ENCODE assay signal across 12 mouse cellular contexts in the genomic region with DNA sequence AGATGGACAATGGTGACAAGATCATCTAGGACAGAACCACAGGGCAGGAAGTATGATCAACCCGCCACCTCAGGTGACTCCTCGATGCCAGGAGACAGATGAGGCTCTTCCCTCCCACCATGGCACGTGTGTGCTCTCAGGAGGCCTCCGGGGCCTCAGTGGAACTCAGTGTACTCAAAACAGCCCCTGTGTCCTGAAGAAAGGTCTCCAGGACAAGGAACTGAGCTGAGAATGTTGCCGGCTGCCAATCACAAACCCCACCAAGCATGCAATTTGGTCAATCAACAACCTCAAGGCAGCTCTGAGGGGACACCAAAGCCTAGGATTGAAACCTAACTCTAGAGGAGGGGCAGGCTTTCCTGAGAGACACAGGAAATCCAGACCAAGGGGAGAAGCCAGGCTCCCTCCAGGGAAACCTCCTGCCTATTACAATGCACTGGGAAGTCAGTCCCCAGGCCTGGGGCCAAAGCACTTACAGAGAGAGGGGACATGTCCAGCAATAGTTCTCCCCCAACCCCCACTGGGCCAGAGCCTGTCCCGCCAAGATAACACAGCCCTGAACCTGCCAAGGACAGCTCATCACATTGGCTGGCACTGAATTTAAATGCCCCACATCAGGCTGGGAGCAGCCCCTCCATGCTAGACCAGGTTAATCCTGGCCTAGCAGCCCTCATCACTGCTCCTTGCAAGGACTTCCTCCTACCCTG. TPM values are rescaled to one million over a fixed set of nuclear protein-coding genes. Genes with fewer than 3 reads are reported as not detected.
DNase-seq lines count a peak whose midpoint lies in the region; ATAC-seq and TF ChIP-seq lines count a peak whose summit lies in the region.
"Had no signal": no experiment of that assay in that cellular context is flagged by ENCODE, and none has a peak within 500 bp of the region (broad histone marks: within the 10 kb centered on the region; RNA-seq: fewer than 3 reads in every experiment).

No protein-coding gene starts in this region.

- no peak for ATAC-seq in lung, postnatal 0 days
- no peak for ATAC-seq in liver, embryonic 11.5 days (replicated peaks; ENCODE audit: low FRiP score)

- H3K4me2 ChIP-seq in lung, postnatal 0 days (replicated peaks; ENCODE audit: low read depth, low read length), result no peak overlapping the region
- H3K4me2 ChIP-seq in liver, embryonic 11.5 days, result no peak overlapping the region
- H3K4me2 ChIP-seq: lung, embryonic 15.5 days had no signal

- 67% methylated on average over 6 of the region's 6 CpGs for WGBS in lung, postnatal 0 days
- WGBS in liver, embryonic 11.5 days, result 72% methylated on average over 6 of the region's 6 CpGs

- 0 out of 2 replicates have a peak overlapping the region, but pooled peaks have one; percentile 14 for H3K27ac ChIP-seq in lung, postnatal 0 days (ENCODE audit: low read length)
- no peak overlapping the region for H3K27ac ChIP-seq in liver, embryonic 11.5 days (ENCODE audit: low read depth, low read length)
- H3K27ac ChIP-seq: lung, embryonic 15.5 days had no signal

- no peak overlapping the region for H3K4me3 ChIP-seq in lung, postnatal 0 days (ENCODE audit: low read depth, low read length)
- H3K4me3 ChIP-seq in liver, embryonic 11.5 days (ENCODE audit: low read depth, low read length), result no peak overlapping the region
- H3K4me3 ChIP-seq: lung, embryonic 15.5 days; myocyte had no signal

- H3K9ac ChIP-seq in lung, postnatal 0 days (replicated peaks; ENCODE audit: low read depth), result no peak overlapping the region
- no peak overlapping the region for H3K9ac ChIP-seq in liver, embryonic 11.5 days (ENCODE audit: low read depth, low read length)
- H3K9ac ChIP-seq: lung, embryonic 15.5 days had no signal

- peaks cover 24% of the 10 kb centered on the region; the same call in 1 of the 2 replicates for H3K4me1 ChIP-seq in lung, postnatal 0 days (ENCODE audit: insufficient read depth, low read depth, low read length)
- H3K4me1 ChIP-seq in liver, embryonic 11.5 days (replicated peaks; ENCODE audit: control insufficient read depth, insufficient read depth, low read length), result peaks cover 42% of the 10 kb centered on the region

- peak; percentile 42 for DNase-seq in adrenal gland, postnatal 14 days
- DNase-seq in adrenal gland, adult 8-10 months, result no peak
- peak; percentile 34 for DNase-seq in lung, postnatal 0 days (ENCODE audit: low spot score)
- DNase-seq in lung, adult 18-20 months, result no peak
- DNase-seq in heart, postnatal 10 days, result peak; percentile 90 to 92
- peak; percentile 78 to 88 for DNase-seq in kidney, postnatal 36 days
- DNase-seq in embryo, embryonic 10 days (ENCODE audit: low spot score), result no peak
- no peak for DNase-seq in liver, embryonic 11.5 days (ENCODE audit: low spot score)
- DNase-seq: adrenal gland, adult 2 months; thymus, postnatal 25 days had no signal

- intact Hi-C loops in heart, postnatal 10 days (cut with DNase I), result loop anchor here (2.0 kb wide), 1 partner anchor 37 kb away; a partner anchor contains a TSS

- no peaks in the 10 kb centered on the region for H3K27me3 ChIP-seq in lung, postnatal 0 days (replicated peaks; ENCODE audit: insufficient read depth, low read length)
- no peaks in the 10 kb centered on the region for H3K27me3 ChIP-seq in liver, embryonic 11.5 days (replicated peaks; ENCODE audit: control insufficient read depth, insufficient read depth, low read length)
- H3K27me3 ChIP-seq: lung, embryonic 15.5 days had no signal

- no peaks in the 10 kb centered on the region for H3K36me3 ChIP-seq in lung, postnatal 0 days (ENCODE audit: insufficient read depth, low read length)
- no peaks in the 10 kb centered on the region for H3K36me3 ChIP-seq in liver, embryonic 11.5 days (ENCODE audit: control insufficient read depth, insufficient read depth, low read length)
- H3K36me3 ChIP-seq: lung, embryonic 15.5 days had no signal

- TF ChIP-seq EP300 in lung, postnatal 0 days (IDR thresholded peaks at IDR 0.05), result no peak

- H3K9me3 ChIP-seq in lung, postnatal 0 days (ENCODE audit: low read length), result no peaks in the 10 kb centered on the region
- H3K9me3 ChIP-seq in liver, embryonic 11.5 days (ENCODE audit: control insufficient read depth, low read length), result no peaks in the 10 kb centered on the region
- H3K9me3 ChIP-seq: lung, embryonic 15.5 days had no signal

- no peak for TF ChIP-seq CTCF in lung, postnatal 0 days (IDR thresholded peaks at IDR 0.05)

RNA-seq across cellular contexts. Expression of a gene that starts 37.8 kb away (rescaled TPM):
- 21.6 and 23.0 TPM in 2 replicates for total RNA-seq in adrenal gland, postnatal 14 days (2021)
- 10 to 100 TPM; 24.6 to 36.3 (median 29.0) TPM for total RNA-seq in adrenal gland, adult 8-10 months (2022)
- polyA plus RNA-seq in lung, postnatal 0 days (2015; fragmentation: Nextera tagmentation; extraction: Ambion mirVana), result 4.1 and 4.5 TPM in 2 replicates
- 10 to 100 TPM; 32.8 to 34.4 TPM for total RNA-seq in heart, postnatal 10 days (2021)
- polyA plus RNA-seq in liver, embryonic 11.5 days (2014; fragmentation: Nextera tagmentation; extraction: Ambion mirVana), result 5.9 and 7.4 TPM in 2 replicates

RNA-seq across cellular contexts. Expression of a gene that starts 58.1 kb away (rescaled TPM):
- total RNA-seq in adrenal gland, postnatal 14 days (2021), result 31.5 and 31.7 TPM in 2 replicates
- total RNA-seq in adrenal gland, adult 8-10 months (2022), result 10 to 100 TPM; 26.2 to 35.0 (median 29.2) TPM
- polyA plus RNA-seq in lung, postnatal 0 days (2015; fragmentation: Nextera tagmentation; extraction: Ambion mirVana), result 2.0 and 2.5 TPM in 2 replicates
- 10 to 100 TPM; 29.0 to 30.6 TPM for total RNA-seq in heart, postnatal 10 days (2021)
- polyA plus RNA-seq in liver, embryonic 11.5 days (2014; fragmentation: Nextera tagmentation; extraction: Ambion mirVana), result 4.3 and 5.2 TPM in 2 replicates

RNA-seq across cellular contexts. Expression of a gene that starts 58.3 kb away (rescaled TPM):
- 92.3 and 93.2 TPM in 2 replicates for total RNA-seq in adrenal gland, postnatal 14 days (2021)
- total RNA-seq in adrenal gland, adult 8-10 months (2022), result 100 to 1,000 TPM; 119 to 134 (median 127) TPM
- 60.3 and 71.9 TPM in 2 replicates for polyA plus RNA-seq in lung, postnatal 0 days (2015; fragmentation: Nextera tagmentation; extraction: Ambion mirVana)
- total RNA-seq in heart, postnatal 10 days (2021), result 10 to 100 TPM; 77.6 to 79.3 TPM
- polyA plus RNA-seq in liver, embryonic 11.5 days (2014; fragmentation: Nextera tagmentation; extraction: Ambion mirVana), result 73.3 and 77.0 TPM in 2 replicates

Comparison
In these comparisons a context has a peak if more than half of its experiments do, and no peak if none do; other contexts are left out.
1. DNase-seq: peak in adrenal gland, postnatal 14 days (single experiment), lung, postnatal 0 days (single experiment), heart, postnatal 10 days (2 of 2) and kidney, postnatal 36 days (2 of 2); none in adrenal gland, adult 8-10 months (single experiment), lung, adult 18-20 months (0 of 2), embryo, embryonic 10 days (single experiment) and liver, embryonic 11.5 days (single experiment).